Mouse (Mus musculus) urinary bladder, postnatal 36 days (tissue): ENCODE results near the gene Crk.
A peak's percentile ranks its signal among the peaks of the same experiment; 100 is the strongest.
"Not testable (repeated sequence)": the region's sequence is repeated elsewhere in the genome, so short reads cannot be mapped to it uniquely, and the experiment has no call there.

ENCODE experiments used
- DNase-seq, 2 experiments: peaks; one replicate each; pipeline ENCODE4 v3.0.0; 2022; ENCODE audit warnings: low spot score in 2 of 2, mixed read lengths in 1 of 2

The Crk gene

GRCm38 (mm10) chr11:75684956-75685355, 5.9 kb downstream of the Crk start:
- no peak for DNase-seq

- no peak for DNase-seq
Measured at GRCm38 (mm10) chr11:75687343-75687993, 8.4 kb downstream of the Crk start.

- no peak for DNase-seq
Measured at GRCm38 (mm10) chr11:75688132-75688531, 9.1 kb downstream of the Crk start.

GRCm38 (mm10) chr11:75689977-75690376, 10.9 kb downstream of the Crk start:
- DNase-seq = no peak

GRCm38 (mm10) chr11:75691047-75691446, 12.0 kb downstream of the Crk start:
- DNase-seq = no peak

- DNase-seq = no peak
Measured at GRCm38 (mm10) chr11:75693570-75693969, 14.5 kb downstream of the Crk start.

- DNase-seq = not testable (repeated sequence)
Measured at GRCm38 (mm10) chr11:75697464-75697863, 18.4 kb downstream of the Crk start.

- DNase-seq = no peak
Measured at GRCm38 (mm10) chr11:75700557-75700956, 21.5 kb downstream of the Crk start.

GRCm38 (mm10) chr11:75702761-75703160, 23.7 kb downstream of the Crk start:
- DNase-seq = no peak

- DNase-seq = no peak
Measured at GRCm38 (mm10) chr11:75703748-75704147, 24.7 kb downstream of the Crk start.

- no peak for DNase-seq
Measured at GRCm38 (mm10) chr11:75713949-75714348, 34.9 kb downstream of the Crk start.

GRCm38 (mm10) chr11:75715556-75715955, 36.5 kb downstream of the Crk start:
- DNase-seq = no peak

GRCm38 (mm10) chr11:75716661-75717325, 37.7 kb downstream of the Crk start:
- no peak for DNase-seq

- no peak for DNase-seq
Measured at GRCm38 (mm10) chr11:75722339-75722738, 43.3 kb downstream of the Crk start.

GRCm38 (mm10) chr11:75727168-75727567, 48.1 kb downstream of the Crk start:
- DNase-seq = no peak

GRCm38 (mm10) chr11:75727659-75728058, 48.6 kb downstream of the Crk start:
- not testable (repeated sequence) for DNase-seq

- DNase-seq = peak; percentile 86 to 90
Measured at GRCm38 (mm10) chr11:75732434-75733226, 53.6 kb downstream of the Crk start, which contains the start of gene Ywhae. Gene Ywhae, plus strand, starts transcription at chr11:75732869.

- DNase-seq = peak in 1 of 2 experiments; percentile 74
Measured at GRCm38 (mm10) chr11:75733227-75733940, 54.3 kb downstream of the Crk start.

GRCm38 (mm10) chr11:75735462-75736252, 56.6 kb downstream of the Crk start:
- no peak for DNase-seq

GRCm38 (mm10) chr11:75736978-75737377, 57.9 kb downstream of the Crk start:
- no peak for DNase-seq
